Mouse (Mus musculus): ENCODE data around the gene Sipa1. TPM values are rescaled to one million over a fixed set of nuclear protein-coding genes. Genes with fewer than 3 reads are reported as not detected.

The Sipa1 gene
- polyA plus RNA-seq, 1 experiment from 2014 or later, result 19.1 TPM

DNA sequence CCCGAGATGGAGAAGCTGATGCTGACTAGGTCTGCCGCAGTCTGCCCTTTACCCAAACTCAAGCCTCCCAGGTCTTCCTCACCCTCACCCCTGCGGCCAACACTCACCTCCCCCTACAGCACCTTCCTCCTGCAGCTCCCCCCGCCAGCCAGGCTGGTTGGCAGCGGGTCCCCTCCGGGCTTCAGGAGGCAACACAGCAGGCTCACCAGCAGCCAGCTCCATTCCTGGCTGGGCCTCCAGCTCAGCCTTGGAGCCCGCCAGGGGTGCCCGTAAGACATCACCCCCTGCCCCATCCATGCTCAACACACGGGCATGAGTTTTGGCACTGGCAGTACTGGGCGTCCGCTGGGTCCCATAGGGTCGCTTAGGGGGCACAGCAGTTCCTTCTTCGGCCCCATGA is 21.5 kb upstream of the Sipa1 start:
- no peak overlapping the region for H3K4me3 ChIP-seq
- H3K27ac ChIP-seq (replicated peaks), result no peak overlapping the region
- peaks cover 65% of the 10 kb centered on the region for H3K36me3 ChIP-seq
- ATAC-seq (ENCODE audit: low read depth), result no peak
- H3K27me3 ChIP-seq, result no peaks in the 10 kb centered on the region
- H3K9ac ChIP-seq, result no peak overlapping the region
- H3K4me2 ChIP-seq, result no peak overlapping the region
- WGBS, result 91% methylated on average over 13 of the region's 13 CpGs
- no peaks in the 10 kb centered on the region for H3K9me3 ChIP-seq
- peaks cover 20% of the 10 kb centered on the region for H3K4me1 ChIP-seq (replicated peaks)

DNA sequence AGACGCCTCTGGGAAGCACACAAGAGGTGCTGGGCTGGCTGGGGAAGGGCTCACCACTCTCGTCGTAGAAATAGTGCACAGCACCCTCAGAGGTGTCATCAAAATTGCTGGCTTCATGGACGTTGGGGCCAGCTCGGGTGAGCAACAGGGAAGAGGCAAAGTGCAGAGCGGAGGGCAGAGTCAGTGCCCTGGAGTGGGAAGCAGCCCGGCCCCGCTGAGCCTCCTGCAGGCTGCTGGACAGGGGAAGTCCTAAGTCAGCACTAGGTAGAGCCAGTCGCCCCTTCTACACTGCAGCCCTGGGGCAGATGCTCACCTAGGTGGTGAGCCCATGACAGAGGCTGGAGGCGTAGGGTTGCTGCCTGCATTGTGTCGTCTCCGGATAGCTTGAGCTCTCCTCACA is 20.7 kb upstream of the Sipa1 start:
- Histone ChIP-seq H3K4me2 (no peak overlapping the region), H3K9me3 (no peaks in the 10 kb centered on the region), H3K4me1 (replicated peaks) (peaks cover 13% of the 10 kb centered on the region), H3K27ac (replicated peaks) (no peak overlapping the region), H3K36me3 (peaks cover 73% of the 10 kb centered on the region), H3K27me3 (no peaks in the 10 kb centered on the region), H3K9ac (no peak overlapping the region), H3K4me3 (no peak overlapping the region)
- no peak for ATAC-seq (ENCODE audit: low read depth)
- WGBS, result 91% methylated on average over 12 of the region's 12 CpGs

DNA sequence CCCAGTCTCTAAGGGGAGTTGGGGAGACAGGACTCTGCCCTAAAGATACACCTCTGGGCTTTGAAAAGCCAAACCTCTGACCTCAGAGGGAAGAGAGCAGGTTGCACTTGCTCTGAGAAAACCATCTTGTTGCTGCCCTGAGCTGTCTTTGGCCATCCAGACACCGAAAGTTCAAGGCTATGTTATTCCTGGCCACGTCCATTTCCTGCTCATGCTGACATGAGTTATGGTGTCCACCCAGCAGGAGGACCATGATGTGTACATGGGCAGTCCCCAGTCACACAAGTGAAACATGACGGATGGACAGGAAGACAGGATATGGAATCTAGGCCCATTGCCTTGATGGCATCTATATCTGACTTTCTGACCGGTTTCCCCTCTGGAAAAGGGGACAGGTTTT is 16.9 kb upstream of the Sipa1 start:
- no peak overlapping the region for H3K4me2 ChIP-seq
- ATAC-seq (ENCODE audit: low read depth), result no peak
- no peak overlapping the region for H3K4me3 ChIP-seq
- no peak overlapping the region for H3K9ac ChIP-seq
- no peaks in the 10 kb centered on the region for H3K27me3 ChIP-seq
- WGBS, result 81% methylated on average over 4 of the region's 4 CpGs
- H3K9me3 ChIP-seq, result no peaks in the 10 kb centered on the region
- H3K4me1 ChIP-seq (replicated peaks), result no peaks in the 10 kb centered on the region
- H3K27ac ChIP-seq (replicated peaks), result no peak overlapping the region
- peaks cover 94% of the 10 kb centered on the region for H3K36me3 ChIP-seq

DNA sequence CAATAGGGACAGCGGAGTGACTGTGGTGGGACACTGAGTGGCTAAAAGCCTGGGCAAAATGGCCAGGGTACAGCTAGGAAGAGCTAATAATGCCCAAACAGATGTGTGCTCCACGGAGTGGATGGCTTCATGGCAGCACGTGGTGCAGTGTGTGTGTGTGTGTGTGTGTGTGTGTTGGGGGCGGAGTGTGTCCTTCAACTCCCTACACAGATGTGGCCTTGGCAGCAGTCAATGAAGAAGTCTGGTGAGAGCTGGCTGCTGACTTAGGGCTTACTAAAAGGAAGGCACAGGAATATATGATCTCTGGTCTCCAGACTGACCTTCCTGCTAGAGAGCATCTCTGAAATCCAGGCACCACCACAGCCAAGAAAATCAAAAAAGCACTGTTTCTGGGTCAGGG is 4.9 kb upstream of the Sipa1 start:
- Histone ChIP-seq H3K4me1 (replicated peaks) (peaks cover 8% of the 10 kb centered on the region), H3K9me3 (no peaks in the 10 kb centered on the region), H3K4me3 (no peak overlapping the region), H3K9ac (no peak overlapping the region), H3K27ac (replicated peaks) (no peak overlapping the region), H3K36me3 (peaks cover 91% of the 10 kb centered on the region), H3K27me3 (no peaks in the 10 kb centered on the region), H3K4me2 (no peak overlapping the region)
- WGBS, result 74% methylated on average over 4 of the region's 4 CpGs
- ATAC-seq (ENCODE audit: low read depth), result no peak

DNA sequence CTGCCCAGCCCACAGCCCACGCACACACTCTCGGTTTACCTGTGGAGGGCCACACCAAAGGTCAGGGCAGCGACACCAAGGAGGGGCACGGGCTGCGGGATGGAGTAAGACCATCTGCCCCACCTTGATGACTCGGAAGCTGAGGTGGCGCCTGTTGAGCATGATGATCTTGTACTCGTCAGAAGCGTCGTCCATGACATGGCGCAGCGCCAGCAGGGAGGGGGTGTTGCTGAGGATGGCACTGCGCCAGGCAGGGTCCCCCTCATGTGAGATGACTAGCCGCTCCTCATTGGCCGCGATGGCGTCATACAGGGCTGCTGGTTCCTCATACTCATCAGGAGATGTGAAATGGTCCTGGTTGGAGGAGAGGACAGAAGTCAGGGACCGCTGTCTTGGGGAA is 2.9 kb upstream of the Sipa1 start:
- peaks cover 71% of the 10 kb centered on the region for H3K36me3 ChIP-seq
- WGBS, result 95% methylated on average over 18 of the region's 18 CpGs
- H3K27me3 ChIP-seq, result no peaks in the 10 kb centered on the region
- peaks cover 20% of the 10 kb centered on the region for H3K4me1 ChIP-seq (replicated peaks)
- no peaks in the 10 kb centered on the region for H3K9me3 ChIP-seq
- H3K9ac ChIP-seq, result no peak overlapping the region
- no peak for ATAC-seq (ENCODE audit: low read depth)
- H3K4me3 ChIP-seq, result no peak overlapping the region
- H3K4me2 ChIP-seq, result no peak overlapping the region
- no peak overlapping the region for H3K27ac ChIP-seq (replicated peaks)

DNA sequence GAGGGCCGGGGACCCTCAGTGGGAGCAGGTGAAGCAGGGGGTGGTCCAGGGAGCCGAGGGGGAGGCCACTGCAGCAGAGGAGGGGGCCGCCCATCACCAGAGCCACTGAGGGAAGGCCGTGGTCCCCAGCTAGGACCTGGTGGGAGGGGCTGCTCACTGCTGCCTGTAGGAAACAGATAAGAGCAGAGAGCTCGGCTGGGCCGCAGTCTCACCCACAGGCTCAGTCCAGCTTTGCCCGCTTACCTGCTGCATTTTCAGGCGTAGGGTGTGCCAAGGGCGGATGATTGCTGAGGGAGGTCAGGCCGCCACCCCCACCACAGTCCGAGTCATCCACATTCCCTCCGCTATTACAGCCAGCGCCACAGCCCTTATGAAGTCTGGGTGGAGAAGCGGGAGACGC is 2.0 kb upstream of the Sipa1 start:
- WGBS, result 88% methylated on average over 15 of the region's 15 CpGs

DNA sequence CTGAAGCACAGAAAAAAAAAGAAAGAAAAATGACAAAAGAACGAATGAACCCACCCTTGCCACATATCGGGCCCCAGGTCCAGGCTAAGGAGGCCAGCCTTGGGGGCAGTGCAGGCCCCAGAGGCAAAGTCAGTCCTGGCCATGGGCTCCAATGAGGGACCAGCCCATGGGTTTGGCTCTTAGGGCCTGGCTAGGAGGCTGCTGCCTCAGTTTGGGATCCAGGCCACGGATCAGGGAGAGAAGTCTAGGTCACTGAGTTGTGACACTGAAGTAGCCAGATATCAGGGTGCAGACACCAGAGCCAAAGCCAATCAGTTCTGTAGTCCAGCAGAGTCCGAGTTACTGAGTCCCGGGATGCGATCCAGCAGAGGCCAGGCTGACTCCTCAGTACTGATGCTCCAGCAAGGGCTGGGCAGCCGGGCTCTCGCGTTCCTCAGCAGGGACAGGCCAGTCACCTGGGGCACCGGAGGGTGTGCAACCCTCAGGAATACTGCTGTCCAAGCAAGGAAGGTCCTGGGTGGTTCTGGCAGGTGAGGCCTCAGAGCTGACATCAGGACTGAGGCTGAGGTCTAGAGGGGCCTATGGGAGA is 1.3 kb upstream of the Sipa1 start:
- H3K4me1 ChIP-seq (replicated peaks), result peaks cover 20% of the 10 kb centered on the region
- H3K36me3 ChIP-seq, result peaks cover 55% of the 10 kb centered on the region
- H3K9ac ChIP-seq, result no peak overlapping the region
- H3K27ac ChIP-seq (replicated peaks), result no peak overlapping the region
- 92% methylated on average over 10 of the region's 10 CpGs for WGBS
- no peak overlapping the region for H3K4me3 ChIP-seq
- ATAC-seq (ENCODE audit: low read depth), result no peak
- no peaks in the 10 kb centered on the region for H3K27me3 ChIP-seq
- no peak overlapping the region for H3K4me2 ChIP-seq
- H3K9me3 ChIP-seq, result no peaks in the 10 kb centered on the region

More for the DNA sequence above, 2.0 kb upstream of the Sipa1 start:
- no peaks in the 10 kb centered on the region for H3K9me3 ChIP-seq
- no peak overlapping the region for H3K9ac ChIP-seq
- peaks cover 20% of the 10 kb centered on the region for H3K4me1 ChIP-seq (replicated peaks)
- no peak for ATAC-seq (ENCODE audit: low read depth)
- peaks cover 62% of the 10 kb centered on the region for H3K36me3 ChIP-seq
- H3K27me3 ChIP-seq, result no peaks in the 10 kb centered on the region
- no peak overlapping the region for H3K27ac ChIP-seq (replicated peaks)
- no peak overlapping the region for H3K4me2 ChIP-seq
- H3K4me3 ChIP-seq, result no peak overlapping the region

DNA sequence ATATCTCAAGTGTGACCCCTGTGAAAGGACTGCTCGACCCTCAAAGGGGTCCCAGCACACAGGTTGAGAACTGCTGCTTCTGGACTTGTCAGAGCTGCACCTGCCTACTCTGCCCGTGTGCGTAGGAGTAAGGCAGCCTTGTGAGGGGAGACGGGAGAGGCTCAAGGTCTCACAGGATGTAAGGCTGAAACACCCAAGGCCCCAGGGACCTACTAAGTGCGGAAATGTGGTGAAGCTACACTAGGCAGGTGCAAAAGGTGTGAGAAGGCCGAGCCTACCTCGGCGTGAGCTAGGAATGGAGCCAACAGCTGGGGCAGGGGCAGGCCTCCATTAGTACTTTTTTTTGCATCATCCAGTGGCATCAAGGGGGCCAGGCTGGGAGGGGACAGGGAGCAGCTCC is 1.2 kb downstream of the Sipa1 start:
- H3K27ac ChIP-seq (replicated peaks), result peak overlapping the region; percentile 76
- peak overlapping the region; percentile 55 for H3K4me2 ChIP-seq
- H3K4me3 ChIP-seq, result peak overlapping the region; percentile 42

DNA sequence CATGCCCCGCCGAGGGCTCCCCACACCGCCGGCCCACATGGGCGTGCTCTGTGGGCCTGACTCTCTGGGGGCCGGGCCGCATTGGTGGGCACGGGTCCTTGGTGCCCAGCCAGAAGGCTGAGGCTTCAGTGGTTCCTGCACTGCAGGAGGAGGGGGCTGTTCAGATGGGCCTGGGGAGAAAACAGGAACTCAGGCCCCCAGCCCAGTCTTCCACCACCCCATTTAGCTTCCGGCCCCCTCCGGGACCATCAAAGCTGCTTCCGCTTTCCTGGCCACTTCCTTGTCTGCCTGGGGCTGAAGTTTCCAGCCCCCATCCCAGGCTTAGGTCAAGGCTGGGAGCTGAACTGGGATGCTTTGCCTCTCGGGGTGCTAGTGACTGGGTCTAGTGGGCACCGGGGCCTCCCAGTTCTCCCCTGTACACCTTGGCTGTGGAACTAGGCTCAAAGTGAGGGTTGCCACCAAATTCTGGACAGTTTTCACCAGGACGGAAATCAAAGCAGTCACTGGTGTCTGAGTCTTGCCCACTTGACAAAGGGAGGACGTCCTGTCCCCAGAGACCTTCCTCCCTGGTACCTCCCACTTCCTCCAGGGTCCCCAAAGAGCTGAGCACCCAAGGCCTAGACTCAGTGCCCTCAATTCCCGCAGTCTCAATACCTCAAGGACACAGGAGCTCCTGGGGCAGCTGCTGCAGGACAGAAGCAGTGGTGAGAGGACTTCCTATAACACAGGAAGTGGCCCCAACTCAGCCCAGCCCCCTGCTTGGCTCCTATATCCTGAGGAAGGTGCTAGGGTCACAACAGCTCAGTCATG is 2.4 kb downstream of the Sipa1 start:
- Histone ChIP-seq H3K9ac (no peak overlapping the region), H3K27ac (replicated peaks) (peak overlapping the region; percentile 49), H3K4me2 (peak overlapping the region; percentile 55), H3K27me3 (peaks cover 3% of the 10 kb centered on the region), H3K4me1 (replicated peaks) (peaks cover 20% of the 10 kb centered on the region), H3K4me3 (0 out of 2 replicates have a peak overlapping the region, but pooled peaks have one; percentile 0), H3K36me3 (peaks cover 24% of the 10 kb centered on the region), H3K9me3 (no peaks in the 10 kb centered on the region)
- no peak for ATAC-seq (ENCODE audit: low read depth)
- 89% methylated on average over 16 of the region's 16 CpGs for WGBS

More for the DNA sequence above, 1.2 kb downstream of the Sipa1 start:
- no peaks in the 10 kb centered on the region for H3K9me3 ChIP-seq
- H3K4me1 ChIP-seq (replicated peaks), result peaks cover 20% of the 10 kb centered on the region
- H3K27me3 ChIP-seq, result no peaks in the 10 kb centered on the region
- ATAC-seq (ENCODE audit: low read depth), result no peak
- H3K36me3 ChIP-seq, result peaks cover 30% of the 10 kb centered on the region
- H3K9ac ChIP-seq, result 0 out of 2 replicates have a peak overlapping the region, but pooled peaks have one; percentile 63
- 77% methylated on average over 8 of the region's 8 CpGs for WGBS

DNA sequence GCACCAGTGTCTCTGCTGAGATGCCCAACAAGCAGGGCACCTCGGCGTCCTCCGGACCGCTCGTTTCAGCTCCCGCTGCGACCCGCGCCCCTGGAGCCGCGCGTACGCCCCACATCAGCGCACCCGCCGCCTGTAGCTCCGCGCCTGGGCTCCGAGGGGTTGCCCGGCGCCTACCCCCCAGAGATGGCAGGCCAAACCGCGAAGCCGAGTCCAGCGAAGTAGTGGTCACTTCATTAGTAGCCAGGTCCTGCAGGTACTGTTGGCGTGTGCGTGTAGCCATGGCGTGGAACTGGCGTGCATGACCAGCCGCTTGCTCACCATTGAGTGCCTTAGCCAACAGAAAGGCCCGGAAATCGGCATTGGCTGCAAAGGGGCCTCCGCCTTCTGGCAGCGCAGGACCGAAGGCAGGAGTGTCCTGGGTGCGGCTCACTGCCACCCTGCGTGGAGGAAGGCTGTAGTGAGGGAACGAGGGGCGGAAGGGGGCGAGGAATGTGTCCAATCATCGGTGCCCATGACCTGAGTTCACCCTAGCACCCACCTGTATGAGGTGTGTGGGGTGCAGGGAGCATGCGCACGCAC is 8.7 kb downstream of the Sipa1 start:
- no peaks in the 10 kb centered on the region for H3K9me3 ChIP-seq
- H3K4me1 ChIP-seq (replicated peaks), result peaks cover 14% of the 10 kb centered on the region
- WGBS, result 16% methylated on average over 43 of the region's 43 CpGs
- peaks cover 35% of the 10 kb centered on the region for H3K27me3 ChIP-seq
- H3K4me2 ChIP-seq, result peak overlapping the region; percentile 67
- H3K36me3 ChIP-seq, result peaks cover 22% of the 10 kb centered on the region; the same call in 1 of the 2 replicates
- no peak overlapping the region for H3K27ac ChIP-seq (replicated peaks)
- H3K4me3 ChIP-seq, result peak overlapping the region; percentile 38
- ATAC-seq (ENCODE audit: low read depth), result no peak
- H3K9ac ChIP-seq, result peak overlapping the region; percentile 62

DNA sequence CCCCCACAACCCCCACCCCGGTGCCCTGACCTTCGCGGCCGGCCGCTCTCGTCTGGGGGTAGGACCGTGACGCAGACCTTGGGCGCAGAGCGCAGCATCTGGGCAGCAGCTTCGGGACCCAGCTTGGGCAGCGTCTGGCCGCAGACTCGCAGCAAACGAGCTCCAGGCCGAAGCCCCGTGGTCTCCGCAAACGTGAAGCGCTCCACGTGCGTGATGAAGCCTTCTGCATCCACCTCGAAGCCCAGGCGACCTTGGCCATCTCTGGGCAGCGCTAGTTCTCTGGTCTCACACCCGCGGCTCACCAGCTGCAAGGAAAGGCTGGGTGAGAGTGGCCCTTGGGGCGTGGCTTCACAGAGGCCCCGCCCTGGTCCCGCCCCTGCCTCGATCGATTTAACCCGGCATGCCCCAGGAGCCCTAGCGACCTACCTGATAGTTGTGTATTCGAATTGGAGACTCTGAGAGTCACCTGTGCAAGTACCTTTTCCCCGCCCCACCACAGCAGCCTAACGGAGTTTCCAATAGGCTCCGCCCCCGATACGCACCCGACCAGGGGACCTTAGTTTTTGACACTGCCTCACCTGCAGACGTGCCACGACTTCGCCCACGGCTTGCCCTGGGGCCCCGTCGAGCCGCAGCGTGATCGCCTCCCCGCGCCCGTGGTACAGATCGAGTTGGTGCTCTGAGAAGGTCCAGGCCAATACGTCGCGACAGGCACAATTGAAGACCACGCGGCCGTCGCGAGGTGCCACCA is 9.4 kb downstream of the Sipa1 start:
- no peak overlapping the region for H3K27ac ChIP-seq (replicated peaks)
- H3K36me3 ChIP-seq, result peaks cover 22% of the 10 kb centered on the region; the same call in 1 of the 2 replicates
- H3K4me2 ChIP-seq, result peak overlapping the region; percentile 67
- H3K4me1 ChIP-seq (replicated peaks), result peaks cover 18% of the 10 kb centered on the region
- WGBS, result 7% methylated on average over 62 of the region's 62 CpGs
- peak overlapping the region; percentile 62 for H3K9ac ChIP-seq
- ATAC-seq (ENCODE audit: low read depth), result peak; percentile 52
- no peaks in the 10 kb centered on the region for H3K9me3 ChIP-seq
- H3K27me3 ChIP-seq, result peaks cover 35% of the 10 kb centered on the region
- peak overlapping the region; percentile 38 for H3K4me3 ChIP-seq

DNA sequence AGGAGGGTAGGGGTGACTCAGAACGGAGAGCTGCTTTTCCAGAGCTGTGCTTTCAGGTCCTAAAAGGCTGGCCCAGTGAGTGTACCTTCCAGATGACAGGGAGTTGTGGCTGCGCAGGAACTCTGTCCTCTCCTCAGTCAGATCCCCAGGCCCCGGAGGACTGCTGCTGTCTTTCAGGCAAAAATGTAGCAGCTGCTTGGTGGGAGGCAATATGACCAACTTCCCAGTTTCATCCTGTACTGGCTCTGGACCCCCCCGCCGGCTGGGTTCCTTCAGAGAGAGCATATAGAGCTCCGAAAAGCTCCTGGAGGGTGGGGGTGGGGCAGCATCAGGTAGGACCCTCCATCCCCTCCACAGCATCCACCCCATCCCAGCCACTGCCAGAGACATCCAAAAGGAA is 10.9 kb downstream of the Sipa1 start:
- H3K9me3 ChIP-seq, result no peaks in the 10 kb centered on the region
- no peak overlapping the region for H3K9ac ChIP-seq
- H3K27ac ChIP-seq (replicated peaks), result no peak overlapping the region
- no peak for ATAC-seq (ENCODE audit: low read depth)
- H3K27me3 ChIP-seq, result peaks cover 35% of the 10 kb centered on the region
- 76% methylated on average over 6 of the region's 6 CpGs for WGBS
- no peak overlapping the region for H3K4me2 ChIP-seq
- peaks cover 34% of the 10 kb centered on the region for H3K4me1 ChIP-seq (replicated peaks)
- H3K36me3 ChIP-seq, result peaks cover 29% of the 10 kb centered on the region
- H3K4me3 ChIP-seq, result no peak overlapping the region
